Comparison of ENCODE assay signal across 8 mouse cellular contexts in genomic region chr10:89686139-89686808, GRCm38 (mm10). TPM values are rescaled to one million over a fixed set of nuclear protein-coding genes. Genes with fewer than 3 reads are reported as not detected.
A peak's percentile ranks its signal among the peaks of the same experiment; 100 is the strongest.
DNase-seq lines count a peak whose midpoint lies in the region; ATAC-seq lines count a peak whose summit lies in the region.

Gene Scyl2, minus strand, starts transcription at chr10:89686285.

- no peaks in the 10 kb centered on the region for H3K9me3 ChIP-seq in hindbrain, embryonic 11.5 days (ENCODE audit: control insufficient read depth, low read length)

- peak within 1 kb of the TSS; percentile 100 for H3K4me3 ChIP-seq in hindbrain, embryonic 11.5 days (ENCODE audit: low read depth, low read length)

- H3K9ac ChIP-seq in hindbrain, embryonic 11.5 days (ENCODE audit: low read depth, low read length) = peak within 1 kb of the TSS; percentile 91

- H3K4me2 ChIP-seq in hindbrain, embryonic 11.5 days (replicated peaks; ENCODE audit: low read depth, low read length) = peak within 1 kb of the TSS; percentile 74

- peak; percentile 95 for DNase-seq in MN1 (ENCODE audit: low spot score)
- DNase-seq in cerebellum, adult 9-10 months = peak; percentile 96
- DNase-seq in frontal cortex, adult 2 months (ENCODE audit: extremely low spot score in 1 of 2, low spot score in 1 of 2) = peak; percentile 89 to 96
- peak; percentile 96 for DNase-seq in hindbrain, embryonic 11.5 days (ENCODE audit: low spot score)
- peak; percentile 92 to 95 for DNase-seq in layer of hippocampus, postnatal 10 days (ENCODE audit: low spot score in 2 of 2)
- DNase-seq in lung, postnatal 10 days = peak; percentile 95
- peak; percentile 93 for DNase-seq in ovary, postnatal 36 days (ENCODE audit: low spot score)
- DNase-seq in thymus, postnatal 25 days = peak; percentile 97

- H3K27ac ChIP-seq in hindbrain, embryonic 11.5 days (ENCODE audit: low read depth, low read length) = peak within 1 kb of the TSS; percentile 40

- peak; percentile 99 for ATAC-seq in hindbrain, embryonic 11.5 days (ENCODE audit: low FRiP score)

- WGBS in hindbrain, embryonic 11.5 days = 6% methylated on average over 29 of the region's 31 CpGs

- H3K27me3 ChIP-seq in hindbrain, embryonic 11.5 days (ENCODE audit: control insufficient read depth, insufficient read depth, low read length) = no peaks in the 10 kb centered on the region

- no peaks in the 10 kb centered on the region for H3K4me1 ChIP-seq in hindbrain, embryonic 11.5 days (replicated peaks; ENCODE audit: control insufficient read depth, insufficient read depth, low read length)

- no peaks in the 10 kb centered on the region for H3K36me3 ChIP-seq in hindbrain, embryonic 11.5 days (ENCODE audit: control insufficient read depth, insufficient read depth, low read length)

RNA-seq across cellular contexts. Expression of gene Scyl2, which starts in this region (rescaled TPM):
- 28.9 and 31.0 TPM in 2 replicates for polyA plus RNA-seq in frontal cortex, adult 2 months (2012; rRNA removed)
- polyA plus RNA-seq in hindbrain, embryonic 11.5 days (2014; fragmentation: Nextera tagmentation; extraction: Ambion mirVana) = 23.5 and 27.7 TPM in 2 replicates
- 10 to 100 TPM; 30.8 to 34.4 TPM for total RNA-seq in layer of hippocampus, postnatal 10 days (2021)

Comparison
In these comparisons a context has a peak if more than half of its experiments do, and no peak if none do; other contexts are left out.
1. Peak in every context shown above with its lines: DNase-seq, ATAC-seq, H3K4me3 ChIP-seq and H3K27ac ChIP-seq.